Mouse (Mus musculus) testis, adult 2 months (tissue): ENCODE measurements around the gene Klb. TPM values are rescaled to one million over a fixed set of nuclear protein-coding genes. Genes with fewer than 3 reads are reported as not detected.

ENCODE experiments used
- H3K27ac ChIP-seq: fragments of 200-500 bp; 2 replicates; pipeline ENCODE4 v1.5.1; 2012; ENCODE audit warnings: low read depth, low read length; ENCODE audit not compliant: control insufficient read depth, insufficient read depth
- H3K27me3 ChIP-seq: fragments of 200-500 bp; 2 replicates; pipeline ENCODE4 v1.6.1; 2012; ENCODE audit warnings: mild to moderate bottlenecking, low read length, moderate library complexity; ENCODE audit not compliant: control insufficient read depth, insufficient read depth
- H3K36me3 ChIP-seq: fragments of 200-500 bp; 2 replicates; pipeline ENCODE4 v1.6.1; 2012; ENCODE audit warnings: mild to moderate bottlenecking, low read length; ENCODE audit not compliant: control insufficient read depth, insufficient read depth
- H3K4me1 ChIP-seq: fragments of 200-500 bp; 2 replicates; pipeline ENCODE4 v1.6.1; 2012; ENCODE audit warnings: low read length; ENCODE audit not compliant: control insufficient read depth, insufficient read depth
- H3K4me3 ChIP-seq: fragments of 200-500 bp; 2 replicates; pipeline ENCODE4 v1.5.1; 2012; ENCODE audit warnings: low read depth, mild to moderate bottlenecking, low read length, moderate library complexity, mixed read lengths; ENCODE audit not compliant: control insufficient read depth
- CTCF ChIP-seq: fragments of 200-500 bp; IDR thresholded peaks from 2 replicates; pipeline ENCODE4 v1.5.1; 2012; ENCODE audit warnings: low read depth, mild to moderate bottlenecking, inconsistent platforms, low read length, moderate library complexity; ENCODE audit not compliant: control insufficient read depth, insufficient read depth, insufficient replicate concordance
- POLR2A ChIP-seq: fragments of 200-500 bp; IDR thresholded peaks from 2 replicates; pipeline ENCODE4 v1.6.1; 2012; ENCODE audit warnings: low read depth, mild to moderate bottlenecking, inconsistent platforms, low read length, moderate library complexity; ENCODE audit not compliant: control insufficient read depth
- polyA plus RNA-seq: library from polyadenylated mRNA; depleted of rRNA; stranded (reverse); fragments of >200 nt; gene quantifications from 2 replicates; pipeline ENCODE4 v1.2.3, GENCODE M21; 2012; rRNA removed

Gene Klb
- polyA plus RNA-seq, 1 experiment, result 0.65 TPM

GRCm38 (mm10) chr5:65425251-65425650, 77.1 kb downstream of the Klb start:
- H3K4me1 ChIP-seq, result no peaks in the 10 kb centered on the region
- H3K27me3 ChIP-seq, result no peaks in the 10 kb centered on the region
- no peaks in the 10 kb centered on the region; the same call in 1 of the 2 replicates for H3K36me3 ChIP-seq
- H3K27ac ChIP-seq, result no peak overlapping the region
- H3K4me3 ChIP-seq, result no peak overlapping the region
- TF ChIP-seq POLR2A (no peak), CTCF (no peak)

DNA sequence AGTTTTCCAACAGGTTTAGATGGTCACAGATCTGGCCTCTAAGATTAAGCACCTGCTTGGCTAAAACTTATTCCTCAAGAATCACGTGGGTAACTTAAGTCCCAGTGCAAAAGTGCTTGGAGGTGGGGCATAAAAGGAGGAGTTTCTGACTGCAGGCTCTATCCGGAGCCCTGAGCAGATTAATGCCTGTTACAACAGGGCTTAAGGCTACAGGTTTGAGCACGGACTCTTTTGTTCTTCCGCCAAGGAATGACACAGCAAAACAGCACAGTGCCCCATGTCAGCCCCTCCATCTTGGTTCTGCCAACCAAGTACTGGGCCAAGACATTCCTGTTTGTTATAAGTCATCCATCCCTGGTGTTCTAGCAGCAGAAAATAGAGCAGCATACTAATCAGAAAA, 80.2 kb downstream of the Klb start:
- Histone ChIP-seq H3K27ac (no peak overlapping the region), H3K4me3 (no peak overlapping the region), H3K36me3 (no peaks in the 10 kb centered on the region), H3K4me1 (no peaks in the 10 kb centered on the region), H3K27me3 (no peaks in the 10 kb centered on the region)
- no peak for TF ChIP-seq CTCF
- TF ChIP-seq POLR2A, result no peak

DNA sequence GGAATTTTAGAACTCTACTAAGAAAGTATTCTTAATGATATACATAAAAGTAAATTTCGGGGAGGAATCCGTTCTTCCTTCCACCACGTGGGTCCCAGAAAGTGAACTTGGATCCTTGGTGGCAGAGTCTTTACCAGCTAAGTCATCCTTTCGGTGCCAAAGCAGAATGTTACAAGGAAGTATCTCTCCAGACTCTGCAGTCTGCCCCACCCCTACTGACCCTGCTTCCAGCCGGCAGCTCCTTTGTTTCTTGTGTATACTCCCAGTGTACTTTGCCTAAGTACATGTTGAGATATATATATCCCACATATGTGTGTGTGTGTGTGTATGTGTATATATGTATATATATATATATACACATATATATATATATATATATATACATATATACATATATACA, 81.3 kb downstream of the Klb start:
- no peak for TF ChIP-seq POLR2A
- no peak for TF ChIP-seq CTCF
- Histone ChIP-seq H3K27me3 (no peaks in the 10 kb centered on the region), H3K27ac (no peak overlapping the region), H3K4me3 (no peak overlapping the region), H3K4me1 (no peaks in the 10 kb centered on the region), H3K36me3 (no peaks in the 10 kb centered on the region)

Other genes with a start within 250 kb of the Klb start
- gene Klhl5, start 240.8 kb upstream of the Klb start, polyA plus RNA-seq, result 11.1 and 13.2 TPM in 2 replicates
- gene Wdr19, start 148.6 kb upstream of the Klb start, polyA plus RNA-seq, result 19.4 and 20.2 TPM in 2 replicates
- gene Rfc1, start 12.6 kb upstream of the Klb start, polyA plus RNA-seq, result 38.6 and 39.4 TPM in 2 replicates
- 137 and 148 TPM in 2 replicates for gene Rpl9, start 43.1 kb downstream of the Klb start, polyA plus RNA-seq
- gene Lias, start 43.2 kb downstream of the Klb start, polyA plus RNA-seq, result 29.5 and 32.1 TPM in 2 replicates
- gene Ugdh, start 87.6 kb downstream of the Klb start, polyA plus RNA-seq, result 1.3 TPM in 2 replicates
- gene Gm43552, start 144.5 kb downstream of the Klb start, polyA plus RNA-seq, result not detected in 2 replicates
- gene Smim14, start 188.9 kb downstream of the Klb start, polyA plus RNA-seq, result 130 and 131 TPM in 2 replicates
- 138 and 149 TPM in 2 replicates for gene Ube2k, start 188.9 kb downstream of the Klb start, polyA plus RNA-seq